Mouse (Mus musculus) E14TG2a.4 (cell line): Measurements from ENCODE around the gene Abi3bp.

Experiments
- CTCF ChIP-seq: conservative IDR thresholded peaks from 2 replicates; pipeline ENCODE4 v1.5.1; 2014; ENCODE audit warnings: low read length
- NANOG ChIP-seq: IDR thresholded peaks from 2 replicates; pipeline ENCODE4 v1.6.1; 2014; ENCODE audit warnings: borderline replicate concordance, low read length, mixed read lengths

DNA sequence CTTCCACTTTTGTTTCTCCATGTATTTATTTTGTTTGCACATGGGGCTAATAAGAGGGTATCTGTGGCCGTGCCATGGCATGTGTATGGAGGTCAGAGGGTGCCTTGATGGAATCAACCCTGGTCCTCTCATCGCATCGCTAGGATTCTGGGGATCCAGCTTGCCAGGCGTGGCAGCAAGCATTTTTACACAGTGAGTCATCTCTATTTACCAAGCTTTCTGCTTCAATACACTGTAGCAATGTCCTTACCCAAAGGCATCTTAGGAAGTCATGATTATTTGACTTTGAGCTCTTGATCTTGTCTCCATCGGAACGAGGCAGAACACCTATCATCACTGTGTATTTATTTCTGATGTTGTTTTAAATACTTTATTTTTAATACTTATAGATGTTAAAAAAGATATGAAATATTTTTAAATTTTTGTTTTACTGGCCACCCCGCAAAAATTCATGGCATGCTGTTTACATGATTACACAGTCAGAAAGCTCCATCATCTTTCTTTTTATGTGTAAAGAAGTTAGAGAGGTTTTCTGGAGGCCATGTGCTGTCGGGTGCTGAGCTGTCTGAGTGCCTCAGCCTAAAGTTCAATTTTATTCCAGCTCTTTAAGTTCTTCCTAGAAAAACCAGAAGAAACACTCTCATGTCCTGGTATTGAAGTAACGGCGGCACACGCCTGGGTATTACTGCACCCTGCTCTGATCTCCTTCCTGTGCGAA lies 177.7 kb downstream of the Abi3bp start:
- no peak for TF ChIP-seq CTCF
- TF ChIP-seq NANOG: no peak
